Mouse (Mus musculus) heart, postnatal 0 days (tissue): ENCODE results near the gene Zfp800. TPM values are rescaled to one million over a fixed set of nuclear protein-coding genes. Genes with fewer than 3 reads are reported as not detected.

Source experiments
- ATAC-seq: fragments of 200-750 bp; cut with Nextera tagmentation; 2 replicates; pipeline ENCODE4 v1.8.0; 2017; ENCODE audit warnings: low read depth, moderate number of reproducible peaks, moderate library complexity; ENCODE audit not compliant: insufficient read depth
- DNase-seq: peaks from one replicate; pipeline ENCODE4 v3.0.0-alpha.2; 2016; ENCODE audit warnings: low spot score
- H3K27ac ChIP-seq: fragments of 300-500 bp; sonication (generic); 2 replicates; pipeline ENCODE4 v1.5.1; 2014; ENCODE audit warnings: low read depth, mild to moderate bottlenecking
- H3K27me3 ChIP-seq: fragments of 300-500 bp; sonication (generic); 2 replicates; pipeline ENCODE4 v1.6.1; 2014; ENCODE audit warnings: low read length, mixed read lengths; ENCODE audit not compliant: control insufficient read depth, insufficient read depth
- H3K36me3 ChIP-seq: fragments of 300-500 bp; sonication (generic); replicated peaks from 2 replicates; pipeline ENCODE4 v1.6.1; 2014; ENCODE audit warnings: low read length, mixed read lengths; ENCODE audit not compliant: control insufficient read depth, insufficient read depth
- H3K4me1 ChIP-seq: fragments of 300-500 bp; sonication (generic); 2 replicates; pipeline ENCODE4 v1.6.1; 2014; ENCODE audit warnings: antibody characterized with exemption; ENCODE audit not compliant: control insufficient read depth, insufficient read depth
- H3K4me2 ChIP-seq: fragments of 300-500 bp; sonication (generic); 2 replicates; pipeline ENCODE4 v1.6.1; 2014; ENCODE audit warnings: low read depth, mild to moderate bottlenecking, low read length, moderate library complexity
- H3K4me3 ChIP-seq: fragments of 300-500 bp; sonication (generic); 2 replicates; pipeline ENCODE4 v1.5.1; 2014; ENCODE audit warnings: low read depth, low read length
- H3K9ac ChIP-seq: fragments of 300-500 bp; sonication (generic); replicated peaks from 2 replicates; pipeline ENCODE4 v1.6.1; 2014; ENCODE audit warnings: low read depth, low read length, mixed read lengths
- H3K9me3 ChIP-seq: fragments of 300-500 bp; sonication (generic); replicated peaks from 2 replicates; pipeline ENCODE4 v1.6.1; 2016; ENCODE audit warnings: low read length; ENCODE audit not compliant: control insufficient read depth
- CTCF ChIP-seq: IDR thresholded peaks from 2 replicates; pipeline ENCODE4 v1.5.1; 2016; ENCODE audit warnings: antibody characterized with exemption, control low read depth, low read depth
- EP300 ChIP-seq: IDR thresholded peaks from 2 replicates; pipeline ENCODE4 v1.6.1; 2016; ENCODE audit warnings: antibody characterized with exemption, low read depth
- WGBS: fragments of 180-500 bp; shearing (Covaris S2); extraction: QIAGEN DNeasy Blood & Tissue Kit; methylation state at CpG from one replicate; pipeline ENCODE4 v1.1.7; 2014; 5-methylcytosine and 5-hydroxymethylcytosine counted together
- polyA plus RNA-seq: library from polyadenylated mRNA; unstranded; fragments of >200 nt; fragmentation: Nextera tagmentation; extraction: Ambion mirVana; gene quantifications from 2 replicates; pipeline ENCODE4 v1.2.1, GENCODE M21; 2015
- total RNA-seq: library from RNA; depleted of rRNA; stranded (reverse); fragments of >200 nt; gene quantifications from 2 replicates; pipeline ENCODE4 v1.2.3, GENCODE M21; 2014; ENCODE audit warnings: low replicate concordance

Zfp800 gene
- total and polyA plus RNA-seq, 2 experiments from 2014 or later = 11.0 to 18.6 TPM

DNA sequence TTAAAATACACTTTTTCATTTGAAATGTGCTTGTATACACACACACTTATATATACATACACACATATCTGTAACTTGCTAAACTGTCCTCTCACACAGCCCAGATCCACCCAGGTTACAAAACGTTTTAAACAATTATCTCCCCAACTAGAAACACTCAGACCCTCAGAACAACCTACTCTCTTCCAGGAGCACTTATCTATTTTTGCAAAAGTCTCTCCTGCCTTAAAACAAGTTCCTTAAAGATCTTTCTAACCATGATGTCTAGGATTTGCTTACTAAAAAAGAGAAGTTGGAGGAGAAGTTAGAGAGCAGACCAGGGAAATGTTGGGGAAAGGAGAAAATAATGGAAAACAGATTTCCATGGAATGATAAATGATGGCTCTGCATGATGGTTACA, 139.4 kb downstream of the Zfp800 start:
- TF ChIP-seq EP300 = no peak
- TF ChIP-seq CTCF = no peak
- H3K9ac ChIP-seq = no peak overlapping the region
- ATAC-seq = no peak

DNA sequence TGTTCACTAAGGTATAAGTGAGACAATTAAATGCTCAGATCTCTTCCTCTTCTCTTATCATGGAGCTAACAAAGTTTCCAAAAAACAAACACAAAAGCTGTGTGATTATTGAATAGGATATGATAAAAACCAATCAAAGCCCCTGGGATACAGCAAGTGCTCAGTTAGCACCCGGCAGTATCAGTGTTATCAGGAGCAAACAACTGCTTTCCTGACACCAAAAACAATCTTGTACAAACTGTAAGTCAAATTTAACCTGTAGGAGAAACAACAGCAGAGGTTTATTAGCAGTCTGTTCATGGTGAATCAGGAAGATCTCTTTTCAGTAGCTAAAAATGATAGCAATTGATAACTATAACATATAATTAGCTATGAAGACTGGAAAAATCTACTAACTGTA, 140.0 kb downstream of the Zfp800 start:
- Histone ChIP-seq H3K27me3 (no peaks in the 10 kb centered on the region), H3K27ac (no peak overlapping the region), H3K4me3 (no peak overlapping the region), H3K9ac (no peak overlapping the region), H3K36me3 (peaks cover 38% of the 10 kb centered on the region), H3K9me3 (no peaks in the 10 kb centered on the region), H3K4me2 (no peak overlapping the region), H3K4me1 (peaks cover 5% of the 10 kb centered on the region; the same call in 1 of the 2 replicates)
- ATAC-seq (no peak), DNase-seq (no peak)
- WGBS = 48% methylated on average over 1 of the region's 1 CpGs
- TF ChIP-seq EP300 (no peak), CTCF (no peak)

More for the DNA sequence above, 139.4 kb downstream of the Zfp800 start:
- H3K27me3 ChIP-seq = no peaks in the 10 kb centered on the region
- H3K36me3 ChIP-seq = peaks cover 33% of the 10 kb centered on the region
- no peak overlapping the region for H3K4me3 ChIP-seq
- DNase-seq = no peak
- H3K4me2 ChIP-seq = no peak overlapping the region
- H3K27ac ChIP-seq = no peak overlapping the region
- 39% methylated on average over 1 of the region's 1 CpGs for WGBS
- no peaks in the 10 kb centered on the region for H3K9me3 ChIP-seq
- peaks cover 5% of the 10 kb centered on the region; the same call in 1 of the 2 replicates for H3K4me1 ChIP-seq

DNA sequence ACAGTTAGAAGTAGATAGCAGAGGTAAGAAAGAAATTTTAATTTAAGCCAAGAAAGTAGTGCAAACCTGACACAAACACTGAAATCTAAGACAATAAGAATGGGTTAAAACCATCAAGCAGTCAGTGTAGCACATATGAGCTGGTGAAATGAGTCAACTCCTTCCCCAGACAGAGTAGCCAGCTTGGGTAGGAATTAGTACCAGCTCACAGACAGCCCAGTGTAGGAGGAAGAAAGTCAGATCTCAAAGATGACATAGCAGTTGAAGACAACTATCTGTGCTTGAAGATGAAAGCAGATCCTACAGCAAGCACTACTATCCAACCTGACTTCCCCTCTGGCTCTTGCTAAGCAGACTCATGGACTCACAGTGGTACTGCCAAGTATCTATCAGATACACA, 145.0 kb downstream of the Zfp800 start:
- H3K4me1 ChIP-seq = no peaks in the 10 kb centered on the region

DNA sequence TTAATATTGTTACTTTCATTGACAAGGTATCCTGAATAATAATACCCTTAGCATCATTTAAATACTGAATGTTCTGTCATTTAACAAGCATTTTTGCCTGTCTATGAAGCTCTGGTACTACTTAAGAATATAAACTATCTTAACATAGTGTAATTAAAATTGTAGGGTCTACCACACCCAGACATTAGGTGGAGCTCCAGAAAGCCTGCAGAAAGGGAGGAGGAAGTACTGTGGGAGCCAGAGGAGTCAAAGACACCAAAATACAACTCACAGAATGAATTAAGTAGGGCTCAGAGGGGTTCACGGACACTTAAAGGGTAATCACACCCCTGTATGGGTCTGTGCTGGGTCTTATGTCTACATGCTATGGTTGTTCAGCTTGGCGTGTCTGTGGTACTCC, 149.6 kb downstream of the Zfp800 start:
- Histone ChIP-seq H3K4me3 (no peak overlapping the region), H3K4me2 (no peak overlapping the region), H3K36me3 (peaks cover 36% of the 10 kb centered on the region), H3K9ac (no peak overlapping the region), H3K4me1 (no peaks in the 10 kb centered on the region), H3K27ac (no peak overlapping the region), H3K27me3 (no peaks in the 10 kb centered on the region), H3K9me3 (no peaks in the 10 kb centered on the region)
- 83% methylated on average over 2 of the region's 2 CpGs for WGBS
- ATAC-seq (no peak), DNase-seq (no peak)
- TF ChIP-seq EP300 = no peak
- no peak for TF ChIP-seq CTCF

More for the DNA sequence above, 145.0 kb downstream of the Zfp800 start:
- Histone ChIP-seq H3K9ac (no peak overlapping the region), H3K4me3 (no peak overlapping the region), H3K9me3 (no peaks in the 10 kb centered on the region), H3K27me3 (no peaks in the 10 kb centered on the region), H3K4me2 (no peak overlapping the region), H3K27ac (no peak overlapping the region), H3K36me3 (peaks cover 47% of the 10 kb centered on the region)
- DNase-seq = no peak
- TF ChIP-seq EP300 = no peak
- TF ChIP-seq CTCF = no peak
- no peak for ATAC-seq

DNA sequence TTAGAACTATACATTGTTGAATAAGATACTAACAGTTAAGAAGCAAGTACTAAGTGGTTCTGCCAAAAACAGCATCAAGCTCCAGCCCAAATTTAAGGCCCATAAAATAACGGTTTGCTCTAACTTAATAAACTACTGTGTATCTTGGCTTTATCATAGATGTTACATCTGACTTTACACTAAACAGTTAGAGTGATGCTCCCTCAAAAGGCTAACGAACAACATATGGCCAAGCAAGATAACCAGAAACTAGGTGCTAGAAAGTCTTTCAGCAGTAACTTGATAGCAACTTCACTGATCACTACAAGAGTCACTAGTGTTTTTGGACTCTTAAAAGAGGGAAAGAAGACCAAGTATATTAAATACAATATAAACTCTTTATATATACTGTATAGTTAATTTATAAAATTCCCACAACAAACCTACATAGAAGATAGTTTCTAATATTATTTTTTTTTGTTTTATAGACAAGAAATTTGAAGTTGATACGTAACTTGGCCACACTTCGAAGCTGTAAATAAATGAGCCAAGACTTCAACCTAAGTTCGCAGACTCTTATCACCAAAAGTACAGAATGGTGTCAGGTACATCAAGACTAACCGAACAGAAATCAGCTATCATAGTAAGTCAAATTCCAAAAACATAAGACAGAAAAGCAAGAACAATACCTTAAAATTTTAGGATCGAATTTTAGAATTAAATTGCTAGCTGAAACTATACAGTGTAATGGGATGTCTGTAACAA, 165.0 kb downstream of the Zfp800 start:
- Histone ChIP-seq H3K4me3 (no peak overlapping the region), H3K9ac (no peak overlapping the region), H3K27me3 (no peaks in the 10 kb centered on the region), H3K27ac (no peak overlapping the region), H3K36me3 (peaks cover 27% of the 10 kb centered on the region), H3K4me1 (no peaks in the 10 kb centered on the region), H3K9me3 (no peaks in the 10 kb centered on the region), H3K4me2 (no peak overlapping the region)
- ATAC-seq = no peak
- WGBS = 84% methylated on average over 7 of the region's 7 CpGs
- TF ChIP-seq EP300 (no peak), CTCF (no peak)
- no peak for DNase-seq

DNA sequence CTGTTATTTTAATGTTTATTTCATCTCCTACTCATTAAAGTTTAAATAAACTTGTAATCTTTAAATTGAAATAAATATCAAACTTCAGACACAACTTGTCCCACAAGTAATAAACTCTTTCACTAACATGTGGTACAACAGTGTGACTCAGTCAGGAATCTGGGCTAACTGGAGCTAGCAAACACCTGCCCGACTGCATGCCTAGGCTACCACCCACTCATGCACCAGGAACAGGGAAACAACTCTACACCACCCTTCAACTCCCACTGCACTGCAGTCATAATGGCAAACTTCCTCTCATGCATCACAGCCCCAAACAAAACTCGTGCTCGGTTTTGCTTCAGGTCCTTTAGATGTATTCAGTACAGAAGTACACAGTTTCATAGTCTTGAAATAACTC, 169.7 kb downstream of the Zfp800 start:
- peaks cover 24% of the 10 kb centered on the region for H3K36me3 ChIP-seq
- H3K9ac ChIP-seq = no peak overlapping the region
- H3K9me3 ChIP-seq = no peaks in the 10 kb centered on the region
- ATAC-seq = no peak
- no peak overlapping the region for H3K4me3 ChIP-seq
- TF ChIP-seq EP300 (no peak), CTCF (no peak)
- WGBS = 72% methylated on average over 3 of the region's 3 CpGs
- H3K27me3 ChIP-seq = no peaks in the 10 kb centered on the region
- no peak overlapping the region for H3K27ac ChIP-seq
- DNase-seq = no peak
- no peak overlapping the region for H3K4me2 ChIP-seq
- no peaks in the 10 kb centered on the region for H3K4me1 ChIP-seq
